Mouse (Mus musculus): ENCODE results near the gene Nkapd1.
"Not testable (repeated sequence)": the region's sequence is repeated elsewhere in the genome, so short reads cannot be mapped to it uniquely, and the experiment has no call there.

The Nkapd1 gene

GRCm38 (mm10) chr9:50616766-50617603 lies at the start of gene Nkapd1, which contains the start of gene Pih1d2:
Gene Nkapd1, minus strand, starts transcription at chr9:50617464.
Gene Pih1d2, plus strand, starts transcription at chr9:50617321.
- DNase-seq = peak; percentile 63 to 71

GRCm38 (mm10) chr9:50666442-50666841 lies 49.2 kb upstream of the Nkapd1 start:
- no peak for DNase-seq

GRCm38 (mm10) chr9:50664826-50665225 lies 47.6 kb upstream of the Nkapd1 start:
- no peak for DNase-seq

GRCm38 (mm10) chr9:50660431-50660830 lies 43.2 kb upstream of the Nkapd1 start:
- DNase-seq = peak; percentile 12 to 19

GRCm38 (mm10) chr9:50659392-50660217 lies 42.3 kb upstream of the Nkapd1 start, which contains the start of gene Dlat:
Gene Dlat, minus strand, starts transcription at chr9:50659780.
- DNase-seq = peak; percentile 70 to 79

GRCm38 (mm10) chr9:50658941-50659388 lies 41.7 kb upstream of the Nkapd1 start:
- no peak for DNase-seq

- no peak for DNase-seq
These were observed 41.1 kb upstream of the Nkapd1 start for GRCm38 (mm10) chr9:50658391-50658790.

GRCm38 (mm10) chr9:50650503-50650902 lies 33.2 kb upstream of the Nkapd1 start:
- DNase-seq = no peak

- no peak for DNase-seq
These were observed 29.6 kb upstream of the Nkapd1 start for GRCm38 (mm10) chr9:50646826-50647370.

GRCm38 (mm10) chr9:50634270-50634669 lies 17.0 kb upstream of the Nkapd1 start:
- no peak for DNase-seq

- DNase-seq = no peak
These were observed 15.8 kb upstream of the Nkapd1 start for GRCm38 (mm10) chr9:50633059-50633458.

- DNase-seq = no peak
These were observed 14.9 kb upstream of the Nkapd1 start for GRCm38 (mm10) chr9:50632016-50632688.

GRCm38 (mm10) chr9:50630903-50631302 lies 13.6 kb upstream of the Nkapd1 start:
- not testable (repeated sequence) for DNase-seq

GRCm38 (mm10) chr9:50617794-50618330 lies 598 bp upstream of the Nkapd1 start:
- DNase-seq = no peak

GRCm38 (mm10) chr9:50616161-50616560 lies 1.1 kb downstream of the Nkapd1 start:
- no peak for DNase-seq

GRCm38 (mm10) chr9:50612115-50612514 lies 5.1 kb downstream of the Nkapd1 start:
- DNase-seq = no peak

GRCm38 (mm10) chr9:50604338-50604737 lies 12.9 kb downstream of the Nkapd1 start:
- no peak for DNase-seq

GRCm38 (mm10) chr9:50603998-50604324 lies 13.3 kb downstream of the Nkapd1 start:
- DNase-seq = no peak

- DNase-seq = peak; percentile 90 to 93
These were observed 13.9 kb downstream of the Nkapd1 start, which contains the start of the genes Sdhd and Timm8b for GRCm38 (mm10) chr9:50603189-50603997. Gene Sdhd, minus strand, starts transcription at chr9:50603812. Gene Timm8b, plus strand, starts transcription at chr9:50603910.

GRCm38 (mm10) chr9:50602055-50602845 lies 15.0 kb downstream of the Nkapd1 start:
- DNase-seq = no peak
